Mouse (Mus musculus): Measurements from ENCODE around the gene Camk2b.
A peak's percentile ranks its signal among the peaks of the same experiment; 100 is the strongest.
"Not testable (repeated sequence)": the region's sequence is repeated elsewhere in the genome, so short reads cannot be mapped to it uniquely, and the experiment has no call there.

Camk2b gene

DNA sequence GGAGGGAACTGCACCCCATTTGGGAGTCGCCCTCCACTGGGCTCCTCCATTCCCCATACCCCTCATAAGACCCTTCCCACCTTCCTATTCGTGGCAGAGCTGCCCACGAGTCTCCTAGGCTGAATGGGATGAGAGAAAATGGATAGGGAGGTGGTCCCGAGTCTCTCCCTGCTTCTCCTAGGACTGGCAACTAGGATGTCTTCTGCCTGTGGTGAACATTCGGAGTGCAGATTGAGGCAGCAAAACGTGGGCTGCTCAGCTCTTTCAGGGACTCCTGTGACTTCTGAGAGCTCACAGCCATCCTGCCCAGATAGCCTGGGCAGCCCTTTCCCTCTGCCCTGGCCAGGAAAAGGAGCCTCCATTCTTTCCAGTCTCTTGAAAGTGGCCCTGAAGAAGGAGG lies at the start of gene Camk2b:
TSS of gene Camk2b (minus strand) at position 187 of the 400 bp plus-strand sequence.
- no peak for DNase-seq

DNA sequence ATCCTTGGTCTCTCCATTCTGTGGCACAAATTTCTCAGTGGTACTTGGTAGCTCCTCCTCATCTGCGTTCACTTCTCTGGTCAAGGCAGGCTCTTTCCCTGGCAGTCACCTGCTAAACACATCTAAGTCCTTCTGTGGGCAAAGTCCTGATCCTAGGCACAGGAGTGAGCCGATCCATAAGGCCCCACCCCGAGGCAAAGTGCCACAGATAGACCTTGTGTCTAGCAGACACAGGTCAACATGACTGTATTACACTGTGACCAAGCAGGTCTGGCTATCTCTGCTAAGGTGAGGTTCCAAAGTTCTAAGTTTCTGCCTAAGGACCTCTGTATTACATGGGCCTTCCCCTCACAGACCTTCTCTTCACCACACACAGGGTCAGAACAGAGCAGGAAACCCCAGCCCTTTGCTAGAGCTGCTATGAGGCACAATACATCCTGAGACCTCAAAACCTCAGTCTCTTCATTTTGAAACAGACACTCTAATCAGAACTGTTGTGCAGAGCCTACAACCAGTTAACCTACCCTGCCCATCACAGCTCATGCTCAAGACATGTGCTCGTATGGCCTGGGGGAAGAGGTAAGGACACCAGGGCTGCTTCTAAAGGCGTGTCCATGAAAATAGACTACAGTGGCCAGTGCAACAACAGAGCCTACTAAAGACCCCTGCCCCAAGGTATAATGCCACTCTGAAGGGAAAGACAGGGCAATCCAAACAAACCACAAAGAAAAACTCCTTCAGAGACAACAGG lies 45.7 kb upstream of the Camk2b start:
- no peak for DNase-seq

GRCm38 (mm10) chr11:6109990-6110389 lies 43.8 kb upstream of the Camk2b start:
- DNase-seq = peak; percentile 79 to 86

DNA sequence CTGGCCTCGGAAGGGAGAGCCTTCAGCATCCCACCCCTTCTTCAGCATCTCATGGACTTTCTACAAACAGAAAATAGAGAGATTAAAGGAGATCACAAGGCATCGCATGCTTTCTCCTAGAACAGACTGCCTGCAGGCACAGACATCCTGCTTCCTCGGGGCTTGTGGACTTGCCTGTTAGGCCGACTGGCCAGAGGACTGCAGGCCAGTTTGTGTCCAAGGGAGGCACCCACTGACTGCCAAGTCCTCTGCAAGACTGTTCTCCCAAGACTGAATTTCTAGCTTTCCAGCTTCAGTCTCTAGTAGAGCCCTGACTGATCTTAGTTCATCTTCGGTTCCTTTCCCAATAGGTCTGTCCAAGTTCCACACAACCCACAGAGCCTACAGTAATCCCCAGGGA lies 42.1 kb upstream of the Camk2b start:
- peak in 1 of 2 experiments; percentile 47 for DNase-seq

- DNase-seq = peak in 1 of 2 experiments; percentile 35
Measured at GRCm38 (mm10) chr11:6107722-6108121, 41.6 kb upstream of the Camk2b start.

GRCm38 (mm10) chr11:6104734-6105133 lies 38.6 kb upstream of the Camk2b start:
- DNase-seq = peak; percentile 64 to 68

DNA sequence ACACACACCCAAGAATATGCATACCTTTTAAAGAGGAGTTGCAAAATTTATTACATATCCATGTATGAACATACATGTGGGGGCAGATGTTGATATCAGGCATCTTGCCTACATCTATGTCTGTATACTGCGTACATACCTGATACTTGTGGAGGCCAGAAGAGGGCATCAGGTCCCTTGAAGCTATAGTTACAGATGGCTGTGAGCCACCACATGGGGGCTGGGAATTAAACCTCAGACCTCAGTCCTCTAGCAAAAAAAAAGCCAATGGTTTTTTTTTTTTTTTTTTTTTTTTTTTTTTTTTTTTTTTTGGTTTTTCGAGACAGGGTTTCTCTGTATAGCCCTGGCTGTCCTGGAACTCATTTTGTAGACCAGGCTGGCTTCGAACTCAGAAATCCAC lies 30.5 kb upstream of the Camk2b start:
- not testable (repeated sequence) for DNase-seq

- peak in 1 of 2 experiments; percentile 36 for DNase-seq
Measured at GRCm38 (mm10) chr11:6086991-6087390, 20.8 kb upstream of the Camk2b start.

- no peak for DNase-seq
Measured at GRCm38 (mm10) chr11:6078737-6079136, 12.6 kb upstream of the Camk2b start.

DNA sequence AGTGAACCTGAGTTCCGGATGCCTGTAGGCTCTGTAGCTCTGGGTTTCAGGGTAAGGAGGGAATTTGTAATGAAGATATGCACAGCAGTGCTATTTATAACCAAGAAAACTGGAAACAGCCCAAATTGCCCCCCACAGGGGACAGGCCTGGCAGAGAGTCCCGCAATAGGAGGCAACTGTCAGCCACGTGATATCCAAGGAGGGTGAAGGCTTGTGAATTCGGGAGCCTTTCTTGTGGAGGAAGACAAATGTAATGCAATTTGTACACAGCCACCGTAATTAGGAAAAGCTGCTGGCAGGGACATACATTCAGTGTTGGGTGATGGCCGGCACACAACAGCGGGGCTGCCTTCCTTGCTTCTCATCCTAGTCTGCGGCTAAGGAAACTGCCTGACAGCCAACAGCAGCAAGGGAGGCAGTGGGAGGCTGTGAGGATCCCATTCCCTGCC lies 9.5 kb upstream of the Camk2b start:
- DNase-seq = peak; percentile 93 to 97

DNA sequence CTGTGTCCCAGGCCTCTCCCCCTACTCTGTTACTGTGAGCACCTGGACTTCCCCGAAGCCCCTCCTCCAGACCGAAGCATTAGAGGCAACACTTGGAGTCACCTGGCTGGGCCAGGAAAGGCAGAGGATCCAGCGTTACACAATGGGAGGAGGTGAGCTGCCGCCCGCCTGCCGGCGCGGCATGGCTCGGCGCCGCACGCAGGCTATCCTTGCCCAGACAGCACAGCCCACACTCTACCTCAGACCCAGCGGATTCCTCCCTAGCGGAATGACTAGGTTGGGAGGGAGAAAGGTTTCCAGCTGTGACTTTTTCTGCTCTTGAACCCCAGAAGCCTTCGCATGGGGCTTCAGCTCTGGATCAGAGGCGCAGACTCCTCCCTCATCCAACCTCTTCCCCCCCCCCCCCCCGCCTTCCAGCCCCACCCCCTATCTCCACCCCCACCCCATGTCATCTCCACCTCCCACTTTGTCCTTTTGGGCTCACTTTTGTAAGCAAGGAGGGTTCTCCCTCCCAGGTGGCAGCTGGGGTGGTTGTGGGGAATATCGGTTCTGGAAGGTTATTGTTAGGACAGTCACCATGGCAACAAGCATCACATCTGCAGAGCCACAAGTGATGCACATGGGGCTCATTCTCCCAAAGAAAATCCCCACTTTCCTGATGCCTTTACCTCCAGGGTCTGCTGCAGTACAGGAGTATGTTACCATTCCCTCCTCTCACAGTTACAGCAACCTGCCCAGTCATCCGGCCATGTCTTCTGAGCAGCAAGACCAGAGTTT lies 2.2 kb upstream of the Camk2b start:
- DNase-seq = no peak

DNA sequence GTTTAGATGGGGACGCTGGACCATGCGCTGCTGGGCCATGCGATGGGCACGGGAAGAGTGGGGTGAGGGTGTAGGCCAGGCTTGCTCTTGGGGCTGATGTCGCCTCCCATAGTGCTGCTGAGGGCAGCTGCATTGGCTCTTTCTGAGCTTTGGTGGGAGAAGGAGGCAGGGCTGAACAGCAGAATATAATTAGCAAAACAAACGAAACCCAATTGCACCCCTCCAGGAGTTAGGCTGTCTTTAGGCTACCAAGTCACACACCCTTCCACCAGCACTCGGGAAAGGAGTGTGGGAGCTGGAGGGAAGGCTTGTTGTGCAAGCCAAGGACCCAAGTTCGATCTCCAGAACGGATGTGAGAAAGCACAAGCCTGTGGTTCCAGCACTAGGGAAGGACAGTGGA lies 998 bp upstream of the Camk2b start:
- no peak for DNase-seq

GRCm38 (mm10) chr11:6065551-6066121 lies 526 bp downstream of the Camk2b start:
- peak; percentile 84 to 89 for DNase-seq

- peak in 1 of 2 experiments; percentile 68 for DNase-seq
Measured at GRCm38 (mm10) chr11:6065046-6065521, 1.1 kb downstream of the Camk2b start.

- peak; percentile 59 for DNase-seq
Measured at GRCm38 (mm10) chr11:6064215-6065045, 1.7 kb downstream of the Camk2b start.

DNA sequence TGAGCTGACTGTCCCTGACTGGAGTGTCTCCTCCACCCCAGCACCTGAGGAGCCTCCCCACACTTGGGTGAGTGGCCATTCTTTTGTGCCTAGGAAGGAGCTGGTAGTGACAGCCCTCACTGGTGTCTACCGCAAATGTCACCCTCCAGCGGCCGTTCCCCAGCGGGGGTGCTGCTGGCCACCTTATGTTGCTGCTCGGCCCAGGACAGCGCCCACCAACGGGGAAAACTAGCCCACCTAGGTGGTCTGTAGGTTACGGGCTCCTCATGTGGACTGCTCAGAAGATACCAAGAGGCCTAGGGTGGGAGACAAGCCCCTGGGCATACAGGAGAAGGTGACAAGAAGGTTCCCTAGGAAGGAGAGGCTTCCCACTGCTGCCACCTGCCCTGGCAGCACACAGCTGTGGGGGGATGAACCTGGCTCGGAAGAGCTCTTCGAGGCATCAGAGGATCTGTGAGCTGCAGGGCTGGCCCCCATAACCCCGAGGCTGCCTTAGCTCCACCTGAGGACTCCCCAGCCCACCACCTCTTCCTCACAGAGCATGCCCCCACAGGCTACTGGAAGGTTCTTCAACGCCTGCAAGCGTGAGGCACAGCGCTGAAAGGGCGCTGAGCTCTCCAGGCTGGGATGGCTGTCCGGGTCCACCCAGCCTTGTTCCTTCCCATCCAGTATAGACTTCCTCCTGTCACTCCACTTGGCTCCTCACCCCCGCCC lies 2.5 kb downstream of the Camk2b start:
- DNase-seq = peak in 1 of 2 experiments; percentile 69

GRCm38 (mm10) chr11:6063065-6063464 lies 3.1 kb downstream of the Camk2b start:
- DNase-seq = no peak

DNA sequence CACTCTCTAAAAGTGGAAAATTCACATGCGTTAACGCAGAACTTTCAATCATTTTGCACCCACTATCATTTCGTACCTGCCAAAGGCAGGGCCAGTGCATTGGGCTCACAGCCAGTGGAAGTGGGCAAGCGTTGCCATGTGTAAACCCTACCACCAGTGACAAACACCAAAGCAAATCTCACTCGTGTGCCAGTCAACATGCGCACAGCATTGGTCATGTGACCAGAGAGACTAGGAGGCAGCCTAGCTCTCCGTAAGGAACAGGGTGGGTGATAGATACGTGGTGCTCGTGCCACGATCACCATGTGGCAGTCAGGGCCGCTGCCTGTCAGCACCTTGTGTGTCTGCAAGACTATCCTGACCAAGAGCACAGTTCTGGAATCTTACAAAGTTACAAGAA lies 3.8 kb downstream of the Camk2b start:
- no peak for DNase-seq

DNA sequence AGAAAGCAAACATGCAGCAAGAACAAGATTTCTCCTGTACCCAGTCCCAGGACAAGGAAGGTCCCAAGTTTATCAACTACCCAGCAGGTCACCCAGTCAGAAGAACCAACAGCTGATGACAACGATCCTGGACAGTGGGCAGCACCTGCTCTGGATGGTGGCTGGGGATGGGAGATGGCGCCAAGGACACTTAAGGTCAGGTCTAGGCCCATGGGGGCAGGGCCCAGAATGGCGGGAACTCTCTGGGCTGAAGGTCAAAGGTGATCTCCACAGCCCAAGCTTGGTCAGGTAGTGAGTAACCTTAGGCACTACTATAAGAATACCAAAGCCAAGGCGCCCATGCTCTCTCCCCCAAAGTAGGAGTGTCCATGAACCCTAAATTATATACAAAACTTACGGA lies 4.3 kb downstream of the Camk2b start:
- DNase-seq = no peak

- DNase-seq = no peak
Measured at GRCm38 (mm10) chr11:6059162-6059561, 7.0 kb downstream of the Camk2b start.

- no peak for DNase-seq
Measured at GRCm38 (mm10) chr11:6053386-6053785, 12.8 kb downstream of the Camk2b start.

- DNase-seq = peak; percentile 64 to 69
Measured at GRCm38 (mm10) chr11:6050066-6050560, 16.0 kb downstream of the Camk2b start.
